Mouse (Mus musculus) mouse trophoblast stem cell (cell line): ENCODE measurements around the gene Spcs1.

Source experiments
- in situ Hi-C, 2 experiments: fragments of 300-500 bp; cut with MseI, MboI; formaldehyde crosslinking; loops; 2 replicates in 1 of 2; 3 replicates in 1 of 2; pipeline ENCODE4 v1.15.1; 2025

Gene Spcs1

GRCm38 (mm10) chr14:30949986-30950385 is 51.5 kb downstream of the Spcs1 start:
- in situ Hi-C loops, result loop anchor here in 1 of 2 experiments (10.0 kb wide), 1 partner anchor 85 kb away; no protein-coding TSS in a partner anchor
